Mouse (Mus musculus) ovary, postnatal 10 days (tissue): ENCODE results near the gene Oosp1.

Source experiments
- DNase-seq: peaks from one replicate; pipeline ENCODE4 v3.0.0; 2022; ENCODE audit warnings: low spot score

The Oosp1 gene

GRCm38 (mm10) chr19:11617983-11618382 is 73.0 kb downstream of the Oosp1 start:
- DNase-seq = no peak
